In genomic region chr13:35131272-35132185, GRCm38 (mm10) we compare ENCODE assay signal across 9 mouse cellular contexts.
DNase-seq lines count a peak whose midpoint lies in the region; ATAC-seq and TF ChIP-seq lines count a peak whose summit lies in the region.
"Had no signal": no experiment of that assay in that cellular context is flagged by ENCODE, and none has a peak within 500 bp of the region (broad histone marks: within the 10 kb centered on the region; RNA-seq: fewer than 3 reads in every experiment).

No protein-coding gene starts in this region.

- ATAC-seq in Patski = peak; percentile 57
- ATAC-seq in hematopoietic stem cell, adult 5-6 weeks (replicated peaks in 1 of 2; ENCODE audit: insufficient read depth in 1 of 2, low FRiP score in 2 of 2, low TSS enrichment in 1 of 2, low read depth in 1 of 2, poor library complexity in 2 of 2, severe bottlenecking in 2 of 2) = peak; percentile 69 to 78
- peak; percentile 92 for ATAC-seq in neutrophil, adult 5-6 weeks (ENCODE audit: extremely low read depth, insufficient number of reproducible peaks, low FRiP score, poor library complexity, severe bottlenecking)
- ATAC-seq in midbrain, embryonic 16.5 days = no peak
- no peak for ATAC-seq in intestine, postnatal 0 days

- H3K9ac ChIP-seq in midbrain, embryonic 16.5 days (ENCODE audit: low read depth, low read length) = no peak overlapping the region
- no peak overlapping the region for H3K9ac ChIP-seq in intestine, postnatal 0 days (ENCODE audit: low read depth, low read length)
- H3K9ac ChIP-seq: embryonic facial prominence, embryonic 12.5 days had no signal

- H3K4me3 ChIP-seq in midbrain, embryonic 16.5 days (ENCODE audit: low read depth, low read length) = no peak overlapping the region
- H3K4me3 ChIP-seq in intestine, postnatal 0 days (ENCODE audit: low read depth, low read length) = no peak overlapping the region
- H3K4me3 ChIP-seq: embryonic facial prominence, embryonic 12.5 days had no signal

- POLR2A ChIA-PET in Patski (lab: Charles Lee) = no interaction called here

- no peaks in the 10 kb centered on the region for H3K27me3 ChIP-seq in Patski
- H3K27me3 ChIP-seq in midbrain, embryonic 16.5 days (ENCODE audit: control insufficient read depth, insufficient read depth, low read depth, low read length) = no peaks in the 10 kb centered on the region
- H3K27me3 ChIP-seq in intestine, postnatal 0 days (replicated peaks; ENCODE audit: control insufficient read depth, insufficient read depth, low read length) = no peaks in the 10 kb centered on the region
- H3K27me3 ChIP-seq: embryonic facial prominence, embryonic 12.5 days had no signal

- H3K9me3 ChIP-seq in midbrain, embryonic 16.5 days (replicated peaks; ENCODE audit: control insufficient read depth, low read length, poor library complexity, severe bottlenecking) = no peaks in the 10 kb centered on the region
- H3K9me3 ChIP-seq in intestine, postnatal 0 days (ENCODE audit: control insufficient read depth) = no peaks in the 10 kb centered on the region
- H3K9me3 ChIP-seq: embryonic facial prominence, embryonic 12.5 days had no signal

- 74% methylated on average over 8 of the region's 8 CpGs for WGBS in midbrain, embryonic 16.5 days
- 74% methylated on average over 8 of the region's 8 CpGs for WGBS in intestine, postnatal 0 days

- no peak overlapping the region for H3K27ac ChIP-seq in midbrain, embryonic 16.5 days (ENCODE audit: low read length)
- H3K27ac ChIP-seq in intestine, postnatal 0 days (ENCODE audit: low read depth, low read length) = no peak overlapping the region
- H3K27ac ChIP-seq: embryonic facial prominence, embryonic 12.5 days had no signal

- H3K4me2 ChIP-seq in midbrain, embryonic 16.5 days (ENCODE audit: low read length) = no peak overlapping the region
- no peak overlapping the region for H3K4me2 ChIP-seq in intestine, postnatal 0 days (replicated peaks; ENCODE audit: low read depth)
- H3K4me2 ChIP-seq: embryonic facial prominence, embryonic 12.5 days had no signal

- no peaks in the 10 kb centered on the region for H3K36me3 ChIP-seq in midbrain, embryonic 16.5 days (ENCODE audit: control insufficient read depth, insufficient read depth, low read length)
- H3K36me3 ChIP-seq in intestine, postnatal 0 days (ENCODE audit: control insufficient read depth, insufficient read depth) = no peaks in the 10 kb centered on the region
- H3K36me3 ChIP-seq: embryonic facial prominence, embryonic 12.5 days had no signal

- DNase-seq in cerebellum, adult 11-12 months = peak; percentile 17
- no peak for DNase-seq in cerebellum, adult 8-10 months
- DNase-seq in Patski (ENCODE audit: low read depth, low spot score) = peak; percentile 58
- no peak for DNase-seq in kidney, postnatal 10 days

- no peak for TF ChIP-seq CTCF in Patski (IDR thresholded peaks at IDR 0.05)
- TF ChIP-seq CTCF in intestine, postnatal 0 days (IDR thresholded peaks at IDR 0.05; ENCODE audit: low read depth) = no peak

- CTCF ChIA-PET in Patski (lab: Charles Lee) = interaction anchor here (1.0 to 2.1 kb wide), 2 partner anchors 12 kb away, joined by 4 to 8 read pairs; no protein-coding TSS in a partner anchor

- in situ Hi-C loops in Patski (cut with MboI; ENCODE audit: low pct_unique_long_range_greater_than_20kb) = no loop called here

- H3K4me1 ChIP-seq in midbrain, embryonic 16.5 days (ENCODE audit: control insufficient read depth, insufficient read depth, low read length) = no peaks in the 10 kb centered on the region
- H3K4me1 ChIP-seq in intestine, postnatal 0 days (replicated peaks; ENCODE audit: control insufficient read depth, insufficient read depth, low read length) = no peaks in the 10 kb centered on the region
- H3K4me1 ChIP-seq: embryonic facial prominence, embryonic 12.5 days had no signal

Comparison
In these comparisons a context has a peak if more than half of its experiments do, and no peak if none do; other contexts are left out.
1. DNase-seq: peak in cerebellum, adult 11-12 months (single experiment) and Patski (single experiment); none in cerebellum, adult 8-10 months (single experiment) and kidney, postnatal 10 days (single experiment).
2. ATAC-seq: peak in Patski (single experiment), hematopoietic stem cell, adult 5-6 weeks (2 of 2) and neutrophil, adult 5-6 weeks (single experiment); none in midbrain, embryonic 16.5 days (single experiment) and intestine, postnatal 0 days (single experiment).